Mouse (Mus musculus) left cerebral cortex, postnatal 10 days (tissue): ENCODE measurements at regions not wholly inside any gene's neighbourhood (a gene's known extent, or its start where the extent isn't known, plus 50 kb on each side); places are given as distances from the start of the nearest gene placed in this dataset.

Source experiments
- DNase-seq, 2 experiments: peaks; one replicate each; pipeline ENCODE4 v3.0.0; 2021 to 2022; ENCODE audit warnings: low spot score in 2 of 2, mixed read lengths in 1 of 2; ENCODE audit errors: extremely low spot score in 1 of 2
- intact Hi-C: fragments of 180-260 bp; cut with DNase I; formaldehyde crosslinking; loops from one replicate; pipeline ENCODE4 v1.15.1; 2025

GRCm38 (mm10) chr4:12334832-12335587 is 163.2 kb upstream of the Fam92a start:
- no peak for DNase-seq
- intact Hi-C loops, result no loop called here

- DNase-seq, result peak; percentile 18 to 43
- intact Hi-C loops, result no loop called here
Observed at GRCm38 (mm10) chr4:12334429-12334828, 162.6 kb upstream of the Fam92a start.

- intact Hi-C loops, result no loop called here
- no peak for DNase-seq
Observed at GRCm38 (mm10) chr4:12316024-12316423, 144.2 kb upstream of the Fam92a start.

DNA sequence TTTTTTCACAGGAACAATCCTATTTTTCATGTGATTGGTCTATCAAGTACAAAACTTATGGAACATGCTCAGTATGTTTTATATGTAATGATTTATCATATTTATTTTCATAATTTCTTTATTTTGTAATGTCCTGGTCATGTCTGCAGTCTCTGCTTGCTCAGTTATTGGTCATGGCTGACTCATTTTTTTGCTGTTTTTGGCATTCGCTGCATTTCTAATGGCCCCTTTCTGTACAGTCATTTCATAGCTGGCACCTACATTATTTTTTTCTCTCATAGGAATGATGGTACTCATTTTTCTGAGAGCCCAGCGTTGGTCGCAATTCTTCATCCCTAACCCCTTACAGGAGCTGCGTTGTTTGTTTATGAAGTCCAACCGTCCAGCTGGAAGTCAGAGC is 136.5 kb upstream of the Fam92a start:
- no peak for DNase-seq
- intact Hi-C loops, result no loop called here

DNA sequence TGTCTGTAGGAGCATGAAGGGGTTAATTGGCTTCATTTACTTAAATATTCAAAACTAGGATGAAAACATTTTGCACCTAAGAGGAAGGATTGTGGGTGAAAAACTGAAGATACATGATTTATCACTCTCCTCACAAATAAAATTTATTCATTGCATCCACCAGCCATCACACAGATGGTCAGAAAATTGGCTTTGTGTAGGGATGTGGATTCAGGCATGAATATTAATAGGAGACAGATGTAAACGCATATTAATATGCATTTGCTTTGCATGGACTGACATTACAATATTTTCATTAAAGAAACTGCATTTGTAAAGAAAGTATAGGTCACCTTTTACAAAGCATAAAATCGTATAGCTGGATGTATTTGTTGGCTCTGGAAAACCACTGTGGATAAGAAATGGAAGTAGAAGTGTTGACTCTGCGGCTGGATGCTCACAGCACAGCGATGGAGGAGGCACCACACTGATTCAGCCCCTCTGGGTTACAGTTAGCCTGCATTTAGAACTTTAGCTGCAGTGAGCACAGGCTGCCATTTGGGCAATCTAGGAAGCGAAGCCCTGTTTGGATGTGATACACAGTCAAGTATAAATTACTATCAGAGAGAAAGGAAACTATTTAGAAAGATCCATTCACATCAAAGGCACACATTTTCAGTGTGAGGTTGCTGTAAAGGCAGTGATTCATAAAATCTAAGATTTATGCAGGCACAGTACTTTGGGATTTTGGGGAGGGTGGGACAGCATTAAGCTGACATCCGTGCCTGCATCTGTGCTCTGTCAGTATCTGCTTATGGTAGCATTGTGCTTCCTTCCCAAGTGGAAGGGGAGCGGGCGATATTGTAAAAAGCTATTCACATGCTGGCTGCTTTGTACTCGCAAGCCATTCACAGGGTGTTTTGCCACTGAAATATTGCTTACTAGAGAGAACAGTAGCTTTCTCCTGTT is 135.1 kb upstream of the Fam92a start:
- intact Hi-C loops, result no loop called here
- peak in 1 of 2 experiments; percentile 1 for DNase-seq

- intact Hi-C loops, result no loop called here
- no peak for DNase-seq
Observed at GRCm38 (mm10) chr4:12287079-12287686, 115.4 kb upstream of the Fam92a start.

DNA sequence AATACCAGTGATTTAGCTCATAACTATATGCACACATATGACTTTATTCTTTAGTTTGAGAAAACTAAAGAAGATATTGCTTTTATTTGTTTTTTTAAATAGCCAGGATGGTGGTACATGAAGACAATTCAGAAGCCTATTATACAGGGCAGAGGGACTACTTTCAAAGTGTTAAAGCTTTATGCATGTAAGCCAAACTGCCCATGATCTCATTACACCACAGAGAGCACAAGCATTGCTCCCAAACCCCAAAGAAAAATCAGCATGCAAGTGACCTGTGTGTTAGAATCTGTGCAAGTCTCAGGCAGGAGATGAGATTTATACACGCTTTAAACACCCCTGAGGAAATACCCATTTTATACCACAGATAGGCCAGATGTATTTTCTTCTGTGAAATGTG is 114.6 kb upstream of the Fam92a start:
- DNase-seq, result no peak
- intact Hi-C loops, result no loop called here

- no peak for DNase-seq
- intact Hi-C loops, result no loop called here
Observed at GRCm38 (mm10) chr4:12285983-12286382, 114.2 kb upstream of the Fam92a start.

GRCm38 (mm10) chr4:12277949-12278348 is 106.1 kb upstream of the Fam92a start:
- no peak for DNase-seq
- intact Hi-C loops, result no loop called here

GRCm38 (mm10) chr4:12273369-12273768 is 101.6 kb upstream of the Fam92a start:
- DNase-seq, result no peak
- intact Hi-C loops, result no loop called here

- DNase-seq, result no peak
- intact Hi-C loops, result no loop called here
Observed at GRCm38 (mm10) chr4:12272914-12273313, 101.1 kb upstream of the Fam92a start.

DNA sequence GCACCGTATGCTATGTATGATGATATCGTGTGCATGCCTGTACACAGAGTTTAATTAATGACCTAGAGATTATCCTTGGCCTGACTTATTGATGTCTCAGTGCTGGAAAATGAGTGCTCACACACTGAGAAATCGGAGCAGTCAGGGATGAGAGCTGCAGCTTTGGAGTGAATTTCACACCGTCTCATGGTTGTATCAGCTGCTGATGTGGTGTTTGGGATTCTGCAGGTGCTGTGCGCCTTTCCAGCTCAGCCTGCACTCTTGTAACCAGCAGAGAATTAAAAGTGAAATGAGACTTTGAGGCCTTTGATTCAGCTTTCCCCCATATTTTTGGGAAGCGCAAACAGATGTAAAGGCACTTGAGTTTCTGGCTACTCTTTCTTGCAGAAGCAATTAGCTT is 100.6 kb upstream of the Fam92a start:
- intact Hi-C loops, result no loop called here
- DNase-seq, result no peak

- no peak for DNase-seq
- intact Hi-C loops, result no loop called here
Observed at GRCm38 (mm10) chr4:12263746-12264145, 91.9 kb upstream of the Fam92a start.

DNA sequence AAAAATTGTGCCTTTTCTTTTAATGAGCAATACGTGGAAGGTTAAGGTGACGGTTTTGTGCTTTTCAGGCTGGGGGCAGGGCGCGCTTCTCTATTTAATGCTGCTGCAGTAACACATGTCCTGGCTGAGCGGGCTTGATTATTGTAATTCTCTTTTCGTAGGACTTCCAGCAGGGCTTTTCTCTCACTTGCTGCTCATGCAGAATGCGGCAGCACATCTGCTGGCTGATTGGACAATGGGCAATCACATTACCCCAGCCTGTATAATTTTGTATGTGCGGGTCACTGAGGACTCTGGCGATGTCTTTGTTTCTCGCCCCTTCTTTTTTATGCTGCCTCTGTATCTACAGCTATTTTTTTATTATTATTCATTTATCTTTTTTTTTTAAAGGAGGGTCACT is 91.4 kb upstream of the Fam92a start:
- DNase-seq, result no peak
- intact Hi-C loops, result no loop called here

DNA sequence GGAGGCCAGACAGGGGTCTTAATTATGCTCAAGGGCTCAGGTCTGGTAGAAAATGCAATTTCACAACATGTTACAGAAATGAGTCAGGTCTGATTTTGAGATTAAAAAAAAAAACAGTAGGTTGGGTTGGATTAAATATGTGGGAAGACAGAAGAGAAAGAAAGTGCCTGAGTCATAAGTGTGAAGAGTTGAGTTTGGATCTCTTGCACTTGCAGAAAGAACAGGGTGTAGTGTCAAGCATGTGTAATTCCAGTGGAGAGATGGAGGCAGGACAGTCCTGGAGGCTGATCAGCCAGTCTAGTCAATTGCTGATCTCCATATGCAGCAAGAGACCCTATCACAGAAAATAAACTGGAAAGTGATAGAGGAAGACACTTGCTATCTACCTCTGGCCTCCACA is 76.2 kb upstream of the Fam92a start:
- intact Hi-C loops, result loop anchor here (10.0 kb wide), 1 partner anchor 287 kb away; no protein-coding TSS in a partner anchor
- DNase-seq, result no peak

DNA sequence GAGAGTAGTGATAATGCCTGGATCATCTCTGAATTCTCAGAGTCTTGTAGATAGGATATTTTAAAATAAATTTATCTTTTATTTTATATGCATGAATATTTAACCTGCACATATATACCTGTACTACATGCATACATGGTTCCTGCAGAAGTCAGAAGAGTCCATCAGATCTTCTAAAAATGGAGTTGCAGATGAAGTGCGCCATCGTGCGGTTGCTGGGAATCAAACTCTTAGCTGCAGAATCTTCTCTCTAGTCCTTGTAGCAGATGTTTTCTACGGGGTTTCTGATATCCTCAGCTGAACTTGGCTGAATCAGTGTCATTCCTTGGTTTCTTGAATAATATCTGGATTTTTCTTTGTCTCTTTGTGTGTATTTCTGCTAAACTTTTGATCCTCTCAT is 74.8 kb upstream of the Fam92a start:
- intact Hi-C loops, result loop anchor here (10.0 kb wide), 1 partner anchor 288 kb away; no protein-coding TSS in a partner anchor
- no peak for DNase-seq

- intact Hi-C loops, result loop anchor here (5.0 to 10.0 kb wide), 2 partner anchors 294 to 1536 kb away; no protein-coding TSS in a partner anchor
- DNase-seq, result peak; percentile 56 to 60
Observed at GRCm38 (mm10) chr4:12240941-12241571, 69.2 kb upstream of the Fam92a start.

GRCm38 (mm10) chr4:12230731-12231130 is 58.9 kb upstream of the Fam92a start:
- intact Hi-C loops, result no loop called here
- DNase-seq, result peak; percentile 25 to 29
